In genomic region chr11:78183884-78184514, GRCm38 (mm10) we compare ENCODE assay signal across 8 mouse cellular contexts. TPM values are rescaled to one million over a fixed set of nuclear protein-coding genes. Genes with fewer than 3 reads are reported as not detected.
DNase-seq lines count a peak whose midpoint lies in the region; ATAC-seq and TF ChIP-seq lines count a peak whose summit lies in the region.

No protein-coding gene starts in this region.

- TF ChIP-seq EP300 in liver, postnatal 0 days (IDR thresholded peaks at IDR 0.05; ENCODE audit: low read depth), result no peak

- 49% methylated on average over 10 of the region's 10 CpGs for WGBS in heart, embryonic 13.5 days
- 54% methylated on average over 10 of the region's 10 CpGs for WGBS in hindbrain, embryonic 10.5 days
- 39% methylated on average over 10 of the region's 10 CpGs for WGBS in liver, postnatal 0 days (ENCODE audit: insufficient replicate concordance)

- peak overlapping the region; percentile 29; the same call in 1 of the 2 replicates for H3K27ac ChIP-seq in heart, embryonic 13.5 days (replicated peaks)
- peak overlapping the region; percentile 99 for H3K27ac ChIP-seq in hindbrain, embryonic 10.5 days
- peak overlapping the region; percentile 17; the same call in 1 of the 2 replicates for H3K27ac ChIP-seq in liver, postnatal 0 days (ENCODE audit: low read depth)

- intact Hi-C loops in heart, postnatal 10 days (cut with DNase I), result no loop called here

- H3K9ac ChIP-seq in heart, embryonic 13.5 days, result peak overlapping the region; percentile 61
- H3K9ac ChIP-seq in liver, postnatal 0 days (replicated peaks), result no peak overlapping the region; the same call in 1 of the 2 replicates

- no peak for DNase-seq in heart, postnatal 10 days
- DNase-seq in G1E (ENCODE audit: low spot score), result no peak
- no peak for DNase-seq in hindbrain, embryonic 10.5 days (ENCODE audit: low spot score)
- DNase-seq in liver, postnatal 0 days, result no peak
- DNase-seq in right cerebral cortex, postnatal 25 days, result no peak
- DNase-seq in gastrocnemius, postnatal 25 days, result no peak
- DNase-seq in spleen, adult 12 weeks (ENCODE audit: low spot score), result no peak

- H3K27me3 ChIP-seq in heart, embryonic 13.5 days (replicated peaks), result no peaks in the 10 kb centered on the region; the same call in 1 of the 2 replicates
- peaks cover 27% of the 10 kb centered on the region for H3K27me3 ChIP-seq in G1E (ENCODE audit: insufficient read depth, low read length)
- no peaks in the 10 kb centered on the region for H3K27me3 ChIP-seq in hindbrain, embryonic 10.5 days (ENCODE audit: insufficient read depth, poor library complexity, severe bottlenecking)
- H3K27me3 ChIP-seq in liver, postnatal 0 days (ENCODE audit: insufficient read depth, low read length), result peaks cover 17% of the 10 kb centered on the region

- peak overlapping the region; percentile 73 for H3K4me3 ChIP-seq in heart, embryonic 13.5 days
- peak overlapping the region; percentile 95 for H3K4me3 ChIP-seq in G1E (ENCODE audit: low read depth, low read length)
- peak overlapping the region; percentile 95 for H3K4me3 ChIP-seq in hindbrain, embryonic 10.5 days
- peak overlapping the region; percentile 94 for H3K4me3 ChIP-seq in liver, postnatal 0 days (ENCODE audit: low read depth, low read length)

- peaks cover 34% of the 10 kb centered on the region for H3K36me3 ChIP-seq in heart, embryonic 13.5 days
- peaks cover 37% of the 10 kb centered on the region for H3K36me3 ChIP-seq in G1E (replicated peaks)
- peaks cover 34% of the 10 kb centered on the region for H3K36me3 ChIP-seq in hindbrain, embryonic 10.5 days
- peaks cover 29% of the 10 kb centered on the region for H3K36me3 ChIP-seq in liver, postnatal 0 days (replicated peaks; ENCODE audit: insufficient read depth, low read length)

- H3K4me1 ChIP-seq in heart, embryonic 13.5 days, result peaks cover 42% of the 10 kb centered on the region
- peaks cover 49% of the 10 kb centered on the region for H3K4me1 ChIP-seq in G1E (ENCODE audit: insufficient read depth, low read depth, low read length)
- peaks cover 55% of the 10 kb centered on the region for H3K4me1 ChIP-seq in hindbrain, embryonic 10.5 days (replicated peaks)
- peaks cover 32% of the 10 kb centered on the region for H3K4me1 ChIP-seq in liver, postnatal 0 days (ENCODE audit: insufficient read depth)

- no peak for ATAC-seq in heart, embryonic 13.5 days (ENCODE audit: extremely low read depth, insufficient number of reproducible peaks, low FRiP score, low TSS enrichment)
- ATAC-seq in G1E (ENCODE audit: extremely low read depth, insufficient number of reproducible peaks, low FRiP score, poor library complexity, severe bottlenecking), result no peak
- peak; percentile 22; the same call in 1 of the 2 replicates for ATAC-seq in liver, postnatal 0 days

- TF ChIP-seq CTCF in G1E (IDR thresholded peaks at IDR 0.05; ENCODE audit: low read depth, low read length), result no peak
- TF ChIP-seq CTCF in liver, postnatal 0 days (IDR thresholded peaks at IDR 0.05; ENCODE audit: low read depth), result no peak

- H3K9me3 ChIP-seq in heart, embryonic 13.5 days, result no peaks in the 10 kb centered on the region
- H3K9me3 ChIP-seq in G1E (replicated peaks), result no peaks in the 10 kb centered on the region
- H3K9me3 ChIP-seq in hindbrain, embryonic 10.5 days, result no peaks in the 10 kb centered on the region
- H3K9me3 ChIP-seq in liver, postnatal 0 days (ENCODE audit: low read length), result no peaks in the 10 kb centered on the region

- H3K4me2 ChIP-seq in heart, embryonic 13.5 days, result peak overlapping the region; percentile 86
- peak overlapping the region; percentile 90 for H3K4me2 ChIP-seq in liver, postnatal 0 days (ENCODE audit: low read depth, low read length)

RNA-seq across cellular contexts. Expression of gene Rpl23a, which starts 0.6 kb away (rescaled TPM):
- 833 and 868 TPM in 2 replicates for polyA plus RNA-seq in heart, embryonic 13.5 days (2015; fragmentation: Nextera tagmentation; extraction: Ambion mirVana)
- total RNA-seq in heart, postnatal 10 days (2021), result 100 to 1,000 TPM; 965 to 994 TPM
- total RNA-seq in G1E (2014; fragmentation: Nextera tagmentation), result 1,467 and 1,695 TPM in 2 replicates
- 2,502 and 2,557 TPM in 2 replicates for total RNA-seq in G1E (2017)
- polyA plus RNA-seq in G1E (2012), result 844 and 2,130 TPM in 2 replicates
- polyA plus RNA-seq in hindbrain, embryonic 10.5 days (2016; fragmentation: Nextera tagmentation; extraction: Ambion mirVana), result 1,007 and 1,099 TPM in 2 replicates
- 732 and 758 TPM in 2 replicates for polyA plus RNA-seq in liver, postnatal 0 days (2015; fragmentation: Nextera tagmentation; extraction: Ambion mirVana)
- total RNA-seq in gastrocnemius, postnatal 25 days (2021), result 100 to 1,000 TPM; 715 to 745 TPM

RNA-seq across cellular contexts. Expression of gene Rab34, which starts 4.2 kb away (rescaled TPM):
- 57.5 and 60.9 TPM in 2 replicates for polyA plus RNA-seq in heart, embryonic 13.5 days (2015; fragmentation: Nextera tagmentation; extraction: Ambion mirVana)
- total RNA-seq in heart, postnatal 10 days (2021), result 10 to 100 TPM; 22.3 to 24.3 TPM
- 0.60 TPM in 1 of 2 replicates, not detected in the other for total RNA-seq in G1E (2014; fragmentation: Nextera tagmentation)
- not detected in 2 replicates for total RNA-seq in G1E (2017)
- polyA plus RNA-seq in G1E (2012), result 0.52 and 0.95 TPM in 2 replicates
- polyA plus RNA-seq in hindbrain, embryonic 10.5 days (2016; fragmentation: Nextera tagmentation; extraction: Ambion mirVana), result 71.8 and 80.5 TPM in 2 replicates
- 26.6 and 28.9 TPM in 2 replicates for polyA plus RNA-seq in liver, postnatal 0 days (2015; fragmentation: Nextera tagmentation; extraction: Ambion mirVana)
- total RNA-seq in gastrocnemius, postnatal 25 days (2021), result 1 to 10 TPM; 5.0 to 7.3 TPM

RNA-seq across cellular contexts. Expression of gene Tlcd1, which starts 7.5 kb away (rescaled TPM):
- 14.3 and 14.7 TPM in 2 replicates for polyA plus RNA-seq in heart, embryonic 13.5 days (2015; fragmentation: Nextera tagmentation; extraction: Ambion mirVana)
- total RNA-seq in heart, postnatal 10 days (2021), result 1 to 10 TPM; 9.1 to 9.4 TPM
- total RNA-seq in G1E (2014; fragmentation: Nextera tagmentation), result 14.7 and 15.5 TPM in 2 replicates
- total RNA-seq in G1E (2017), result 6.7 TPM in 2 replicates
- 47.8 and 59.3 TPM in 2 replicates for polyA plus RNA-seq in G1E (2012)
- polyA plus RNA-seq in hindbrain, embryonic 10.5 days (2016; fragmentation: Nextera tagmentation; extraction: Ambion mirVana), result 7.0 and 8.9 TPM in 2 replicates
- polyA plus RNA-seq in liver, postnatal 0 days (2015; fragmentation: Nextera tagmentation; extraction: Ambion mirVana), result 38.2 and 40.3 TPM in 2 replicates
- 1 to 10 TPM; 1.9 to 2.4 TPM for total RNA-seq in gastrocnemius, postnatal 25 days (2021)

RNA-seq across cellular contexts. Expression of gene Nek8, which starts 7.5 kb away (rescaled TPM):
- 12.7 and 13.2 TPM in 2 replicates for polyA plus RNA-seq in heart, embryonic 13.5 days (2015; fragmentation: Nextera tagmentation; extraction: Ambion mirVana)
- total RNA-seq in heart, postnatal 10 days (2021), result 1 to 10 TPM; 4.5 to 5.4 TPM
- total RNA-seq in G1E (2014; fragmentation: Nextera tagmentation) (7.8 and 14.8 TPM in 2 replicates), G1E (2017) (7.8 and 9.9 TPM in 2 replicates)
- polyA plus RNA-seq in G1E (2012), result 7.3 and 8.5 TPM in 2 replicates
- polyA plus RNA-seq in hindbrain, embryonic 10.5 days (2016; fragmentation: Nextera tagmentation; extraction: Ambion mirVana), result 11.3 and 12.1 TPM in 2 replicates
- 4.9 and 5.4 TPM in 2 replicates for polyA plus RNA-seq in liver, postnatal 0 days (2015; fragmentation: Nextera tagmentation; extraction: Ambion mirVana)
- total RNA-seq in gastrocnemius, postnatal 25 days (2021), result 1 to 10 TPM in 1 of 2 experiments, under 1 TPM in 1; 0.99 to 1.2 TPM

RNA-seq across cellular contexts. Expression of gene Proca1, which starts 9.2 kb away (rescaled TPM):
- polyA plus RNA-seq in heart, embryonic 13.5 days (2015; fragmentation: Nextera tagmentation; extraction: Ambion mirVana), result 2.2 and 2.9 TPM in 2 replicates
- total RNA-seq in heart, postnatal 10 days (2021), result 1 to 10 TPM; 1.5 to 3.1 TPM
- total RNA-seq in G1E (2014; fragmentation: Nextera tagmentation) (not detected in 2 replicates), G1E (2017) (0.22 TPM in 1 of 2 replicates, not detected in the other)
- polyA plus RNA-seq in G1E (2012), result not detected in 2 replicates
- polyA plus RNA-seq in hindbrain, embryonic 10.5 days (2016; fragmentation: Nextera tagmentation; extraction: Ambion mirVana), result 1.6 and 1.8 TPM in 2 replicates
- 0.84 and 1.00 TPM in 2 replicates for polyA plus RNA-seq in liver, postnatal 0 days (2015; fragmentation: Nextera tagmentation; extraction: Ambion mirVana)
- total RNA-seq in gastrocnemius, postnatal 25 days (2021), result 1 to 10 TPM in 1 of 2 experiments, under 1 TPM in 1; 0.28 to 1.3 TPM

Comparison
In these comparisons a context has a peak if more than half of its experiments do, and no peak if none do; other contexts are left out.
1. H3K27ac ChIP-seq: peak in every context shown above with its lines; median percentile 99 in hindbrain, embryonic 10.5 days; 29 in heart, embryonic 13.5 days; 17 in liver, postnatal 0 days.
2. RNA of gene Rab34, which starts 4.2 kb away (polyA plus RNA-seq): 71.8 to 80.5 TPM in hindbrain, embryonic 10.5 days, 57.5 to 60.9 TPM in heart, embryonic 13.5 days and 26.6 to 28.9 TPM in liver, postnatal 0 days; 0.52 to 0.95 TPM in G1E; every median in the first group is over 10 times any median in the second.
3. Peak in every context shown above with its lines, with median percentiles within 50 percentile points of each other: H3K4me3 ChIP-seq.